8 mouse cellular contexts compared by ENCODE assay signal in the genomic region with DNA sequence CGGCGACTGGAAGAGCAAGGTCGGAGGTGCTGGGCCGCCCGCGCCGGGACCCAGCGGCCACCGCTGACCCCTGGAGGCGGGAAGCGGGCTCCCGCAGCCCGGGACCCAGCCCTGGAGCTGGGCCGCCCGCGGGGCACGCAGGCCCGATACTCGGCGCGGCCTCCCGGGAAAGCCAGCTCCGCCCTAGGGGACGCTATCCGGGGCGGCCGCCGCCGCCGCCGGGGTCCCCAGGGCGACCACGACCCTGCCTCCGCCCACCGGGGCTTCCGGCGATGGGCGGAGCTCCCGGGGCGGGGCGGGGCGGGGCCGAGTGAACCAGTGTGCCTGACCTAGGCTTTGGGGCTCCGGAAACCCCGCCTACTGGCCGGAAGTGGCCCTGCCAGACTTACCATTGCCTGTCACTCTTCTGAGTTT. TPM values are rescaled to one million over a fixed set of nuclear protein-coding genes. Genes with fewer than 3 reads are reported as not detected.
A peak's percentile ranks its signal among the peaks of the same experiment; 100 is the strongest.
DNase-seq lines count a peak whose midpoint lies in the region; ATAC-seq lines count a peak whose summit lies in the region.

No protein-coding gene starts in this region.

- no peaks in the 10 kb centered on the region for H3K9me3 ChIP-seq in lung, embryonic 16.5 days (ENCODE audit: control insufficient read depth, low read length)

- no peaks in the 10 kb centered on the region for H3K27me3 ChIP-seq in lung, embryonic 16.5 days (ENCODE audit: control insufficient read depth, insufficient read depth, low read depth, low read length)

- DNase-seq in NIH3T3 (ENCODE audit: low read depth) = peak; percentile 91
- DNase-seq in cerebellum, adult 8-10 months = peak; percentile 81
- DNase-seq in forelimb bud, embryonic 11.5 days (ENCODE audit: low read depth, low spot score) = peak; percentile 86
- DNase-seq in heart, postnatal 4 days = peak; percentile 89
- DNase-seq in layer of hippocampus, adult 8-10 months (ENCODE audit: low spot score in 2 of 2) = peak; percentile 82 to 83
- DNase-seq in ovary, postnatal 36 days (ENCODE audit: low spot score) = peak; percentile 86
- peak; percentile 90 for DNase-seq in thymus, postnatal 25 days

- peak overlapping the region; percentile 92 for H3K9ac ChIP-seq in lung, embryonic 16.5 days (ENCODE audit: low read length)

- peaks cover 10% of the 10 kb centered on the region for H3K36me3 ChIP-seq in lung, embryonic 16.5 days (ENCODE audit: control insufficient read depth, insufficient read depth, low read length)

- H3K27ac ChIP-seq in lung, embryonic 16.5 days (ENCODE audit: low read length) = peak overlapping the region; percentile 95

- H3K4me3 ChIP-seq in lung, embryonic 16.5 days (ENCODE audit: low read length) = peak overlapping the region; percentile 99

- H3K4me2 ChIP-seq in lung, embryonic 16.5 days (ENCODE audit: low read depth, low read length) = peak overlapping the region; percentile 72

- 1% methylated on average over 26 of the region's 46 CpGs for WGBS in lung, embryonic 16.5 days

- H3K4me1 ChIP-seq in lung, embryonic 16.5 days (replicated peaks; ENCODE audit: control insufficient read depth, insufficient read depth, low read length) = peaks cover 7% of the 10 kb centered on the region

- ATAC-seq in lung, embryonic 16.5 days (ENCODE audit: low read depth) = peak; percentile 97

RNA-seq across cellular contexts. Expression of a gene that starts 3.3 kb away (rescaled TPM):
- total RNA-seq in heart, postnatal 4 days (2021) = not detected
- total RNA-seq in layer of hippocampus, adult 8-10 months (2022) = not detected
- not detected in 2 replicates for polyA plus RNA-seq in lung, embryonic 16.5 days (2015; fragmentation: Nextera tagmentation; extraction: Ambion mirVana)

RNA-seq across cellular contexts. Expression of a gene that starts 9.3 kb away (rescaled TPM):
- total RNA-seq in heart, postnatal 4 days (2021) = 100 to 1,000 TPM; 105 to 110 TPM
- total RNA-seq in layer of hippocampus, adult 8-10 months (2022) = 100 to 1,000 TPM in 1 of 4 experiments, 10 to 100 TPM in 3; 92.4 to 108 (median 95.7) TPM
- polyA plus RNA-seq in lung, embryonic 16.5 days (2015; fragmentation: Nextera tagmentation; extraction: Ambion mirVana) = 62.9 and 65.7 TPM in 2 replicates

RNA-seq across cellular contexts. Expression of a gene that starts 51.3 kb away (rescaled TPM):
- total RNA-seq in heart, postnatal 4 days (2021) = 1 to 10 TPM; 8.1 to 8.3 TPM
- total RNA-seq in layer of hippocampus, adult 8-10 months (2022) = 10 to 100 TPM; 13.4 to 17.5 (median 14.2) TPM
- 13.5 and 14.4 TPM in 2 replicates for polyA plus RNA-seq in lung, embryonic 16.5 days (2015; fragmentation: Nextera tagmentation; extraction: Ambion mirVana)

RNA-seq across cellular contexts. Expression of a gene that starts 51.8 kb away (rescaled TPM):
- 10 to 100 TPM; 11.3 to 12.3 TPM for total RNA-seq in heart, postnatal 4 days (2021)
- 10 to 100 TPM; 22.8 to 33.8 (median 29.7) TPM for total RNA-seq in layer of hippocampus, adult 8-10 months (2022)
- polyA plus RNA-seq in lung, embryonic 16.5 days (2015; fragmentation: Nextera tagmentation; extraction: Ambion mirVana) = 14.7 and 14.8 TPM in 2 replicates

Comparison
In these comparisons a context has a peak if more than half of its experiments do, and no peak if none do; other contexts are left out.
1. Peak in every context shown above with its lines: DNase-seq, ATAC-seq, H3K4me3 ChIP-seq and H3K27ac ChIP-seq.